In genomic region chr2:133352800-133353199, GRCm38 (mm10) we compare ENCODE assay signal across 18 mouse cellular contexts.
DNase-seq lines count a peak whose midpoint lies in the region; ATAC-seq and TF ChIP-seq lines count a peak whose summit lies in the region.
"Had no signal": no experiment of that assay in that cellular context is flagged by ENCODE, and none has a peak within 500 bp of the region (broad histone marks: within the 10 kb centered on the region; RNA-seq: fewer than 3 reads in every experiment).

No protein-coding gene starts in this region.

- DNase-seq in lung, adult 2 months, result no peak
- no peak for DNase-seq in layer of hippocampus, adult 9-11 months
- no peak for DNase-seq in cerebellum, adult 2 months
- DNase-seq: adrenal gland, adult 2 months; adrenal gland, postnatal 10 days; adrenal gland, postnatal 25 days; cerebellum, adult 11 months; cerebellum, adult 18-20 months; cerebellum, adult 9-10 months; cerebellum, postnatal 10 days; cerebellum, postnatal 25 days; forebrain, postnatal 0 days had no signal

- no peak overlapping the region for H3K4me3 ChIP-seq in lung, embryonic 16.5 days (ENCODE audit: low read length)
- H3K4me3 ChIP-seq in lung, adult 2 months (replicated peaks; ENCODE audit: extremely low read depth, low read depth, low read length), result no peak overlapping the region
- no peak overlapping the region for H3K4me3 ChIP-seq in stomach, embryonic 16.5 days (replicated peaks; ENCODE audit: low read length)
- H3K4me3 ChIP-seq in cerebellum, adult 2 months (replicated peaks; ENCODE audit: insufficient read depth, low read depth, low read length), result no peak overlapping the region
- H3K4me3 ChIP-seq: embryonic facial prominence, embryonic 10.5 days; embryonic facial prominence, embryonic 12.5 days; forebrain, embryonic 13.5 days; forebrain, embryonic 15.5 days had no signal

- TF ChIP-seq CTCF in lung, adult 2 months (IDR thresholded peaks at IDR 0.05; ENCODE audit: insufficient read depth, low read length), result no peak
- TF ChIP-seq CTCF in cerebellum, adult 2 months (IDR thresholded peaks at IDR 0.05; ENCODE audit: borderline replicate concordance, insufficient read depth, low read depth, low read length), result no peak

- H3K9ac ChIP-seq in lung, embryonic 16.5 days (ENCODE audit: low read length), result no peak overlapping the region
- H3K9ac ChIP-seq in stomach, embryonic 16.5 days (ENCODE audit: low read length), result no peak overlapping the region
- H3K9ac ChIP-seq: embryonic facial prominence, embryonic 12.5 days; forebrain, embryonic 13.5 days; forebrain, embryonic 15.5 days; forebrain, postnatal 0 days had no signal

- no peak overlapping the region for H3K4me2 ChIP-seq in lung, embryonic 16.5 days (ENCODE audit: low read depth, low read length)
- no peak overlapping the region for H3K4me2 ChIP-seq in stomach, embryonic 16.5 days (ENCODE audit: low read depth, low read length)
- H3K4me2 ChIP-seq: embryonic facial prominence, embryonic 12.5 days; forebrain, embryonic 13.5 days; forebrain, embryonic 15.5 days had no signal

- TF ChIP-seq POLR2A in lung, adult 2 months (IDR thresholded peaks at IDR 0.05; ENCODE audit: borderline replicate concordance, extremely low read depth, low read depth, low read length), result no peak
- no peak for TF ChIP-seq POLR2A in cerebellum, adult 2 months (IDR thresholded peaks at IDR 0.05; ENCODE audit: borderline replicate concordance, insufficient read depth, low read length)

- WGBS in lung, embryonic 16.5 days, result 54% methylated on average over 3 of the region's 3 CpGs
- 71% methylated on average over 3 of the region's 3 CpGs for WGBS in lung, adult 2 months
- 46% methylated on average over 3 of the region's 3 CpGs for WGBS in stomach, embryonic 16.5 days
- WGBS in cerebellum, adult 2 months, result 88% methylated on average over 3 of the region's 3 CpGs

- H3K27me3 ChIP-seq in lung, embryonic 16.5 days (ENCODE audit: control insufficient read depth, insufficient read depth, low read depth, low read length), result no peaks in the 10 kb centered on the region
- no peaks in the 10 kb centered on the region for H3K27me3 ChIP-seq in stomach, embryonic 16.5 days (ENCODE audit: control insufficient read depth, insufficient read depth, low read length)
- H3K27me3 ChIP-seq in cerebellum, adult 2 months (ENCODE audit: control insufficient read depth, insufficient read depth, low read length), result no peaks in the 10 kb centered on the region
- H3K27me3 ChIP-seq: embryonic facial prominence, embryonic 12.5 days; forebrain, embryonic 15.5 days had no signal

- no peaks in the 10 kb centered on the region for H3K36me3 ChIP-seq in lung, embryonic 16.5 days (ENCODE audit: control insufficient read depth, insufficient read depth, low read length)
- H3K36me3 ChIP-seq in stomach, embryonic 16.5 days (ENCODE audit: control insufficient read depth, insufficient read depth, low read length), result no peaks in the 10 kb centered on the region
- H3K36me3 ChIP-seq: embryonic facial prominence, embryonic 10.5 days; embryonic facial prominence, embryonic 12.5 days; forebrain, embryonic 15.5 days had no signal

- H3K9me3 ChIP-seq in lung, embryonic 16.5 days (ENCODE audit: control insufficient read depth, low read length), result no peaks in the 10 kb centered on the region
- no peaks in the 10 kb centered on the region for H3K9me3 ChIP-seq in stomach, embryonic 16.5 days (replicated peaks; ENCODE audit: control insufficient read depth, low read length)
- H3K9me3 ChIP-seq: embryonic facial prominence, embryonic 10.5 days; embryonic facial prominence, embryonic 12.5 days; forebrain, embryonic 13.5 days; forebrain, embryonic 15.5 days had no signal

- no peaks in the 10 kb centered on the region for H3K4me1 ChIP-seq in lung, embryonic 16.5 days (replicated peaks; ENCODE audit: control insufficient read depth, insufficient read depth, low read length)
- peaks cover 2% of the 10 kb centered on the region; the same call in 1 of the 2 replicates for H3K4me1 ChIP-seq in lung, adult 2 months (ENCODE audit: control insufficient read depth, insufficient read depth, low read length)
- no peaks in the 10 kb centered on the region for H3K4me1 ChIP-seq in stomach, embryonic 16.5 days (ENCODE audit: control insufficient read depth, insufficient read depth, low read length)
- H3K4me1 ChIP-seq in cerebellum, adult 2 months (ENCODE audit: control insufficient read depth, insufficient read depth, low read length), result no peaks in the 10 kb centered on the region
- H3K4me1 ChIP-seq: embryonic facial prominence, embryonic 12.5 days; forebrain, embryonic 15.5 days had no signal

- no peak overlapping the region for H3K27ac ChIP-seq in lung, embryonic 16.5 days (ENCODE audit: low read length)
- H3K27ac ChIP-seq in stomach, embryonic 16.5 days (ENCODE audit: low read length), result no peak overlapping the region
- no peak overlapping the region for H3K27ac ChIP-seq in cerebellum, adult 2 months (ENCODE audit: insufficient read depth, low read length)
- H3K27ac ChIP-seq: embryonic facial prominence, embryonic 10.5 days; embryonic facial prominence, embryonic 12.5 days; forebrain, embryonic 13.5 days; forebrain, embryonic 15.5 days had no signal

- ATAC-seq in lung, embryonic 16.5 days (ENCODE audit: low read depth), result peak; percentile 43; the same call in 1 of the 2 replicates
- peak; percentile 86 for ATAC-seq in stomach, embryonic 16.5 days (ENCODE audit: insufficient read depth, low FRiP score)
- ATAC-seq: forebrain, embryonic 13.5 days; forebrain, embryonic 15.5 days; forebrain, postnatal 0 days had no signal
